Mouse (Mus musculus) granulocyte monocyte progenitor cell, adult 5-6 weeks (primary cell): ENCODE measurements around the gene Etv6. TPM values are rescaled to one million over a fixed set of nuclear protein-coding genes. Genes with fewer than 3 reads are reported as not detected.

Experiments used
- ATAC-seq: replicated peaks from 2 replicates; pipeline ENCODE4 v1.8.0; 2016; ENCODE audit warnings: mild to moderate bottlenecking, moderate TSS enrichment, inconsistent platforms; ENCODE audit not compliant: poor library complexity, severe bottlenecking
- total RNA-seq, 2 experiments: library from RNA; stranded (forward) in 1 of 2; stranded (reverse) in 1 of 2; fragments of 200-712, 200-1000 nt in 1 of 2; fragments of >200 nt in 1 of 2; fragmentation: Nextera tagmentation in 1 of 2; gene quantifications; 2 replicates each; pipeline ENCODE4 v1.2.3; 2014 to 2017

Gene Etv6
- total RNA-seq, 2 experiments from 2014 or later, result 83.9 to 100 TPM

- peak; percentile 44; the same call in 1 of the 2 replicates for ATAC-seq
Measured at GRCm38 (mm10) chr6:134291823-134292222, 256.3 kb downstream of the Etv6 start.

GRCm38 (mm10) chr6:134292404-134292803 lies 256.9 kb downstream of the Etv6 start:
- ATAC-seq, result no peak

GRCm38 (mm10) chr6:134293615-134294508 lies 258.4 kb downstream of the Etv6 start:
- no peak for ATAC-seq

GRCm38 (mm10) chr6:134297884-134298619 lies 262.6 kb downstream of the Etv6 start:
- ATAC-seq, result no peak

- no peak for ATAC-seq
Measured at GRCm38 (mm10) chr6:134301951-134302350, 266.5 kb downstream of the Etv6 start.

- no peak for ATAC-seq
Measured at GRCm38 (mm10) chr6:134311346-134311745, 275.8 kb downstream of the Etv6 start.

- no peak for ATAC-seq
Measured at GRCm38 (mm10) chr6:134312571-134312970, 277.1 kb downstream of the Etv6 start.

- ATAC-seq, result no peak
Measured at GRCm38 (mm10) chr6:134317371-134317770, 281.9 kb downstream of the Etv6 start.

Other genes with a start within 250 kb of the Etv6 start
- gene Kap, start 181.9 kb upstream of the Etv6 start, total RNA-seq (2014; fragmentation: Nextera tagmentation), result not detected in 2 replicates
- not detected in 2 replicates for gene Kap, start 181.9 kb upstream of the Etv6 start, total RNA-seq (2017)